Mouse (Mus musculus) cerebellum, postnatal 36 days (tissue): ENCODE measurements around the gene Acbd4.
A peak's percentile ranks its signal among the peaks of the same experiment; 100 is the strongest.

ENCODE experiments used
- DNase-seq, 2 experiments: peaks; one replicate each; pipeline ENCODE4 v3.0.0; 2021 to 2022; ENCODE audit warnings: mixed read lengths in 2 of 2

Acbd4 gene

DNA sequence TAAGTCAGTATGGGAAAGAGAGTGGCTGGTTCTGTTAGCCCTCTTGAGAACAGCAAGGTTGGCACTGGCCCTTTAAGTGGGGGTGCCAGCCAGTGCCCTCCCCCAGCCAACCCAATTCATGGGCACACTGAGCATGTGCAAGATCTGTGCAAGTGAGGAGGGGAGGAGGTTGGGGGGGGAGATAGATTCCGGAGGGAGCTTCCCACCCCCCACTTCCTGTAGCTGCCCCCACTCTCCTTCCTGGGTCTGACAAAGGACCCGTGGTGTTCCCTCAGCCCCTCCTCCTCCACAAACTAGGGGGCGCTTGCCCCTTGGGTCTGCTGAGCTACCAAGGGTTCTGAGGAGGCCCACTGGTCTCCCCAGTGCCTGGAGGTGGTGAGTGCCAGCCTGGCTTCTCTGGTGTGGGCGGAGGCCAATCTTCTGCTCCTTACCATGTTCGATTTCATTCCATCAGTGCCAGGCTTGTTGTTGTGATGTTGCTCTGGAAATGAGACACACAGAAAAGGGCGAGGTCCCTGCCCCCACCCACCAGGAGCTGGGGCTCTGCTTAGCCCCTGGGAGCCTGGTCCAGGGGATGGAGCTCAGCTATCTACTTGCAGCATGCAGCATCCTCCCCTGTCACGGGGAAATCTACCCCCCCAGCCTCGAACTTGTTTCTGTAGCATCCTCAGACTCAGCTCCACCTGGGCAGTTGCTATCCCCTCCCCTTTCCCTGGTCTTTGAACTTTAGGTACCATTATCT, 41.1 kb downstream of the Acbd4 start:
- DNase-seq: peak; percentile 85 to 87

DNA sequence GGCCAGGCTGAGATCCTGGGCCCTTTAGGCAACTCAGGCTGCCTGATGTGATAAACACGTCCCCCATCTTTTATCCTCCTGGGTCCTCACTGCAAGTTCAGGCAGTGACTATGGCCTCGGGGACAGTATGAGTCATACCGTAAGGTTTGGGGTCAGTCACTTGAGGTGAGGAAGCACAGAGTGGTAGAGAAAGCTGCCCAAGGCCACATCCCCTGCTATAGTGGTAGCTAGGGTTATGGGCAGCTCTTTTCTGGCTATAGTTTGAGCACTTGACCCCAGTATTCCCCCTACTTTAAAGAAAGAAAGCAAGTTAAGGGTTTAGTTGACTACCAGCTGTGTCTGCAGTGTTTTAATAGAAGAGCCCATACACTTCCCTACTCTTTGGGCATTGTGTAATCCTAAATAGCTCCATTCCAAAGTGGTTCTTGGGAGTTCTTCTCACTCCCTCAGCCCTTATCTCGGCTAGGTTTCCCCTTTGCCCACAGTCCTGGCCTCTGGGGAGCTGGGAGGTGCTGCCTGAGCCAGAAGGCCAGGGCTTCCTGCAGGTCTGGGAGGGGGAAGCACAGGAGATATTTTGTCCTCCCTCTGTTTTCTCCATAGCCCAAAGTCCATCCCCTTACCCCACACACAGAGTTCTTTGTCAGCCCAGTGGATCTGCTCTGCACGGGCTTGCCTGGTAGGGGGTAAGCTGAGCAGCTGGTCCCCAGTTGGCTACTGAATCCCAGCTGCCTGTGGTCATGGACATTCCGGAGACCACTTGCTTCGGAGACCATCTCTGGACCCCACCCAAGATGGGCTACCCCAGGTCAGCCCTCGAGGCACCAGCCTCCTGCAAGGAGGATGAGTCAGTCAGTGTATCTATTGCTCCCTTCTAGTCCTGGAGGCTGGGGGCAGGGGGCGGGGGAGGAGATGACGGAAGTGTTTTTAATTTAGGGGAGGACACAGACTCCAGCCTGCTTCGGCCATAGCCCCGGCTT, 43.1 kb downstream of the Acbd4 start:
- DNase-seq: no peak

DNA sequence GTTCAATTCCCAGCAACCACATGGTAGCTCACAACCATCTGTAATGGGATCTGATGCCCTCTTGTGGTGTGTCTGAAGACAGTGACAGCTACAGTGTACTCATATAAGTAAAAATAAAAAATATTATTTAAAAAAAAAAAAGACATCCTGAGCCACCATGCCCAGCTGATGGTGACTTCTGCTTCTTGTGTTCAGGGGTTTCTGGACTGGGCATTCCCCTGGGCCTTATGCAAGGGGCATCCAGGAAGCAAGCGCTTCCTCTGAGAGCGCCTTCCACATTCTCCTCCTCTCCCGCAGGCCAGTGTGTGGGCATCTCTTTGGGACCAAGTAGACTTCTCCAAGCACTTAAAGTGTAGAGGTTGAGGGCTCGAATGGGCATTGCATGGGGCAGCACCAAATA, 44.9 kb downstream of the Acbd4 start:
- no peak for DNase-seq

DNA sequence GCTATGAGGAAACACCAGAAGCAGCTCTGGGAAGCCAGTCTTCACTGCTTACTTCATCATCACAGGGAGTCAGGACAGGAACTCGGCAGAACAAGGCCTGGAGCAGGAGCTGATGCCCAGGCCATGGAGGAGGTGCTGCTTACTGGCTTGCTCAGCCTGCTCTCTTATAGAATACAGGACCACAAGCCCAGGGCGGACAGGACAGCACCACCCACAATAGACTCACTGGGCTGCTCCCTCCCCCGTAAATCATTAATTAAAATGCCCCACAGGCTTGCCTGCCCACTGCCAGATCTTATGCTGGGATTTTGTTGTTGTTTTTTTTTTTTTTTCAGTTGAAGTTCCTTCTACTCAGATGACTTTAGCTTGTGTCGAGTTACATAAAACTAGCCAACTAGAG, 46.3 kb downstream of the Acbd4 start:
- no peak for DNase-seq

DNA sequence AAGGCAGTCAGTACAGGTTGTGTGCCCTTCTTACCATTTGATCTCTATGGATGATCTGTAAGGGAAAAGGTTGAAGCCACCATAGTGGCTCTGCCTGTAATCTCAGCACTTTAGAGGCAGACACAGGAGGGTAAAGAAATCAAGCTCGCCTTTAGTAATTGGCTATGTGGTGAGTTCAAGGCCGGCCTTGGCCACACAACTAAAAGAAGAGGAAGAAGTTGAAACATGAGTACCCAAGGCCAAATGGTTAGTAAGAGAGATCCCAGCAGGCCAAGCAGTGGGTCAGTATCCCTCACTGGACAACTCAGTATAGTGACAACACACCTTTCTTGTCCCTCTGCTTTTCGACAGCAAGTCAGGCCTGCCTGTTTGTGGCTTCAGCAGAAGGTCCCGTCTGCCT, 48.3 kb downstream of the Acbd4 start:
- DNase-seq: no peak

DNA sequence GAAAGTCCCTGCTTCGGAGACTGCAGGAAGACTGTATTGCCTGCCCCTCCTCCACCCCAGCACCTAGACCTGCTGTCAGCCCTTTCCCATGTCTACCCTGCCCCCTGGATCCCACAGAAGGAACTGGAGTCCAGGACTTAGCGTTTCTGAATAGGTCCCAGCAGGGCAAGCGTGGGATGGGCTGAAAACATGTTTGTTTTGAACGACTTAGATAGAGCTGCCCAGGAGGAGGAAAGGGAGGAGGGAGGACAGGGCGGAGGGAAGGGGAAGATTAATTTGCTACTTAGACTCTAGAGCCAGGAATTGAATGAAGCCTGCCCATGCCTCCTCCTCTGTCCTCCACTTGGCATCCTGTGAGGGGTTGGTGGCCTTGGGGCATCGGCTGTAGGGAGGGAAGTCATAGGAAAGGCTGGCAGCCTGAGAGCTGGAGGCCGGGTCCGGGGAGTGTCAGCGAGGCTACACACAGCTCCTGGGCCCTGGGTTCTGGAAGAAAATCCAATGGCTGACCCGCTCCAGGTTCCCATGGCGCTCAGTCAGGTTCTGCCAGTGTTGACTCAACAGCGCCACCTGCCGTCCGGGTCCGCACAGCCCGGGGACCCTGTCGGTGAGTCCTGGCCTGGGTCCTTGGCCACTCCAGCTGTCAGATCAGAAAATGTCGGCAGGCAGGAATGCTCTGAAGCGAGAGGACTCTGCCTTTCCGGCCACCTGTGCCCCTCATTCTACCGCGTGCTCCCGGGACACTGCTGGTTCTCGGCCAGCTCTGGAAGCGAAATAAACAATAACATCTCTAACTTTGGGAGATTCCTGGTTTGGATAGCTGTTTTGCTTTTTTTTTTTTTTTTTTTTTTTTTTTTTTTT, 57.4 kb downstream of the Acbd4 start:
- peak; percentile 99 for DNase-seq

DNA sequence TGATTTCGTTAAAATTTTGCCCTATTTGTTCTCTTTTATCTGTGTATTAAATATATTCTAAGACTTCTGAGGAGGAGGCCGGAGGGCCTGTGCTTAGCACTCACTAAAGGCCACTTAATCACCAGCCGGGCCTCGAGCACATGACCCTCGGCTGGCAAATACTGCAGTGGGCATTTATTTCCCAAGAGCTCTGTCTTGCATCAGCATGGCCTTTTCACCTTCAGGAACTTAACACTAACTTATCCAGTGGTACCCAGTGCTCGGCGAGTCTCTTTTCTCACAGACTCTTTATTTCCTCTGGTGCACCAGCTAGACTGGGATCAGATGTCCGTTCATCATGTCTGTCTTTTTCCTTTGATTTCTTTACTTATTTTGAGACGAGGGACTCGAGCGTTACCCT, 59.3 kb downstream of the Acbd4 start:
- DNase-seq: no peak

DNA sequence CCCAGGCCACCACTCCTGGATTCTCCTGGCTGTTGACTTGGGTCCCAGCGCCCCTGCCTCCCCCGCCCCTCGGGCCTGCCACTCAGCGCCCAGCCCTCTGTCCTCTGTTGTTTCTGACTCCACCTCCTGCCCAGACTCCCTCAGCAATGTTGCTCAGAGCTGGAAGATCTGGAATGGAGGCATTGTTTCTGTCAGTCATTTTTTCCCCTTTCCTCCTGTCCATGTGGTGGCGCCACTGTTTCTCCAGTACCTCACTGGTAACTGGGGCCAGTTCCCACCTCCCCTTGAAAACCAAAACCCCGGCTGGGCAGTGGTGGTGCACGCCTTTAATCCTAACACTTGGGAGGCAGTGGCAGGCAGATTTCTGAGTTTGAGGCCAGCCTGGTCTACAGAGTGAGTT, 60.0 kb downstream of the Acbd4 start:
- DNase-seq: no peak
